Mouse (Mus musculus) gastrocnemius, postnatal 36 days (tissue): Measurements from ENCODE around the gene Rbpms2. TPM values are rescaled to one million over a fixed set of nuclear protein-coding genes. Genes with fewer than 3 reads are reported as not detected.
"Not testable (repeated sequence)": the region's sequence is repeated elsewhere in the genome, so short reads cannot be mapped to it uniquely, and the experiment has no call there.

Experiments
- DNase-seq, 2 experiments: peaks; one replicate each; pipeline ENCODE4 v3.0.0; 2022
- intact Hi-C: fragments of 180-260 bp; cut with DNase I; formaldehyde crosslinking; loops from one replicate; pipeline ENCODE4 v1.15.1; 2025
- total RNA-seq, 2 experiments: library from RNA; stranded (reverse); gene quantifications; 2 replicates each; pipeline ENCODE4 v1.2.3; 2021

The Rbpms2 gene
- total RNA-seq, 2 experiments from 2014 or later, result 1.7 to 1.9 TPM

GRCm38 (mm10) chr9:65651957-65652356, 22.5 kb downstream of the Rbpms2 start:
- intact Hi-C loops, result not testable (repeated sequence)

DNA sequence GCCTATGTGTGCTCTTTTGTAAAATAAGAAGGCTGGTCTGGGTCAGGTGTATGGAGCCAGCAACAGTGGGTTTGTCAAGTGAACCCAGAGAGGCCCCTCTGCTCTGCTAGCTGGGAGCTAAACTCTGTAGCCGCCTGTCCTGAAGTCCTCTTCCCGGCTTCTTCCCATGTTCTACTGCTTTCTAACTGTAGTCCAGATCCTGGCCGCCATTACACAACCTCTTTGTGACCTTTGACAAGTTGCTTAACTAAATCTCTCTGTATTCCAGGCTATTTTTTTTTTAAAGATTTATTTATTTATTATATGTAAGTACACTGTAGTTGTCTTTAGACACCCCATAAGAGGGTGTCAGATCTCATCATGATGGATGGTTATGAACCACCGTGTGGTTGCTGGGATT, 24.3 kb downstream of the Rbpms2 start:
- intact Hi-C loops, result no loop called here
- DNase-seq, result no peak

More at GRCm38 (mm10) chr9:65651957-65652356, 22.5 kb downstream of the Rbpms2 start:
- not testable (repeated sequence) for DNase-seq

GRCm38 (mm10) chr9:65654700-65655237, 25.3 kb downstream of the Rbpms2 start:
- no peak for DNase-seq
- intact Hi-C loops, result no loop called here

- DNase-seq, result no peak
- intact Hi-C loops, result no loop called here
These were observed 26.1 kb downstream of the Rbpms2 start for GRCm38 (mm10) chr9:65655540-65655939.

DNA sequence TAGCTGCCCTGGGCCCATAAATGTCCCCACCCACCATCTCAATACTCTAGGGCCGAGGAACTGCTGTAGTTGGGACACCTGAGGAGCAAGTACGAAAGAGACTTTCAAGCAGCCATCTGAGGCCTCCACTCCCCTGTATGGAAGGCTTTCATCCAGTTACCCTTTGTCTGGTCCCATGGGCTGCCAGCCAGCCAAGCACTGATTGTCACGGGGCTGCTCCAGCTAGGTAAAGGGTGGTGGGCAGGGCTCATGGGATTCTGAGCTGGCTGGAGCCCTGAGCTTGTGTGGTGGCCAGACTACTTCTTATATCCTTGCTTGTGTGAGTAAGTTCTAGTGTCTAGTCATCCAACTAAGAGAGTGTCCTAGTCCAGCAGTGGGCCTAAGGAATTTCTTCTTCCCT, 27.8 kb downstream of the Rbpms2 start:
- no peak for DNase-seq

DNA sequence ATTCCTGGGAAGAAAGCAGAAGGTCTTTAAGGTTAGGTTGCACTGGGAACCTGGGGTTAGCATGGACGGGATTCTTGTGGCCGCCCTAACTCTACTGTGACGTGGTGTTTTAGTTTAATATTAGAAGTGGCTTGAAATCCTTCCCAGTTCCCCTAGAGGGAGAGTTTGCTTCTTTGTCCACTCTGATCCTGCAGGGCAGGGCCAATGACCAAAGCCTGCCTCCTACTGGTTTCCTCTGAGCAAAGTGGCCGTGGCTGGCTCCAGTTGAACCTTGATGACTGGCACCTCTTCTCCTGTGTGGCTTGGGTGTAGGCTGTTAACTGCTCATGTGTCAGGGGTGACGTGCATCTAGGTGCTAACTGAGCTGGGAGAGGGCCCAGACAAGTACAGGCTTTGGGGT, 31.6 kb downstream of the Rbpms2 start:
- no peak for DNase-seq
- intact Hi-C loops, result loop anchor here (2.0 to 5.0 kb wide), 2 partner anchors 54 to 139 kb away; partner anchors contain the start of gene Ankdd1a

More for the DNA sequence above, 27.8 kb downstream of the Rbpms2 start:
- intact Hi-C loops, result no loop called here

DNA sequence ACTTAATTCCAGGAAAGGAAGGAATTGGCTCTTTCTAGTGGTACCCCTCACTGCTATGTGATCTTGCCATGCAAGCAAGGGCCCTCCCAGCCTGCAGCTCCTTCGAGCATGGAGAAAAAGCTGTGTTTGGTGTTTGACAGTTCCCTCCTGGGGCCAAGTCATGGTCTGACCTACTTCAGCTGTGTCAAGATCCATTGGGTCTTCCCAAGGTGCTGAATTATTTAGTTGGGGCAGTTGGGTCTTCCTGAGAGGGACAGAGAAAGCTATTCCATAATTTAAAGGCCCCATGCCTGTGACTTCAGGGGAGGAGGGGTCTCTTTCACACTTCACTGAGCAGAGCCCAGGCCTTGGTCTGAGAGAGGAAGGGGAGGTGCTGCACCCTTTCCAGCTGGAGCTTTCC, 32.0 kb downstream of the Rbpms2 start:
- DNase-seq, result no peak
- intact Hi-C loops, result loop anchor here (2.0 to 5.0 kb wide), 2 partner anchors 55 to 139 kb away; partner anchors contain the start of gene Ankdd1a

DNA sequence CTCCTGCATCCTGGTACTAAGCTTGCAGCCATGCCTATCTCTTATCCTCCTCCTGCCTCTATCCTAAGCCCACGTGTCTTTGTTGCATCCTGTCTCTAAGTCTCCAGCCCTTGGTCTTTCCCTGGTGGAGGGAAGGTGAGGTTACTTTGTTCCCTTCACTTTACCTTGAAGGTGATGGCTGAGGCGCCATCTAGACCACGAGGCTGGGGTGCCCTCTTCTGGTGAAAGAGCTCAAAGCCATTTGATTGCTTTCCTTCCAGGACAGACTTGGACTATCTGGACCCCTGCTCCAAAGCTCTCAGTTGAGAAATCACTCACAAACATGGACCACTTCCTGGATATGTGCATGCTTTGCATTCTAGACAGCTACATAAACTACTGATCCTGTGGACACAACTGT, 34.7 kb downstream of the Rbpms2 start:
- intact Hi-C loops, result loop anchor here (1.0 to 5.0 kb wide), 3 partner anchors 21 to 142 kb away; partner anchors contain the start of gene Ankdd1a
- DNase-seq, result no peak

- intact Hi-C loops, result no loop called here
- DNase-seq, result peak; percentile 55 to 67
These were observed 36.6 kb downstream of the Rbpms2 start for GRCm38 (mm10) chr9:65666042-65666441.

GRCm38 (mm10) chr9:65667701-65668100, 38.3 kb downstream of the Rbpms2 start, which contains the start of gene Oaz2:
Oaz2 (plus strand) TSS chr9:65668001.
- intact Hi-C loops, result no loop called here
- DNase-seq, result no peak

GRCm38 (mm10) chr9:65671431-65671931, 42.0 kb downstream of the Rbpms2 start:
- peak; percentile 38 to 44 for DNase-seq
- intact Hi-C loops, result no loop called here

DNA sequence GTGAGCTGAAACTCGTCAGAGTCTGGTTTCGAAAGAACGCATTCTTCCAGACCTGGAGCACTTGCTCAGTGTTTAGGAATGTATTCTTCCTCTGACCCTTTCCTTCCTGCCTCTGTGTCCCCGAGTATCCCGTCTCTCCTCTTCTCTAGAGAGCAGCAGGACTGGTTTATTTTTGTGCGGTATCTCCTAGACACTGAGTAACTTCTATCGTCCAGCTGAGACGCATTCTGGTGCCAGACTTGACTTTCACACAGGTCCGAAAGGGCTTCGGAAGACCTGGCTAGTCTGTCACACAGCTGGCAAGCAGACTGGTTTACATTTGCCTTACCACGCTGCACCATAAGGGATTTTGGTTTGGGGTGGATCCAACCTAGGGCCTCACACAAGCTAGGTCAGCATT, 43.5 kb downstream of the Rbpms2 start:
- intact Hi-C loops, result no loop called here

DNA sequence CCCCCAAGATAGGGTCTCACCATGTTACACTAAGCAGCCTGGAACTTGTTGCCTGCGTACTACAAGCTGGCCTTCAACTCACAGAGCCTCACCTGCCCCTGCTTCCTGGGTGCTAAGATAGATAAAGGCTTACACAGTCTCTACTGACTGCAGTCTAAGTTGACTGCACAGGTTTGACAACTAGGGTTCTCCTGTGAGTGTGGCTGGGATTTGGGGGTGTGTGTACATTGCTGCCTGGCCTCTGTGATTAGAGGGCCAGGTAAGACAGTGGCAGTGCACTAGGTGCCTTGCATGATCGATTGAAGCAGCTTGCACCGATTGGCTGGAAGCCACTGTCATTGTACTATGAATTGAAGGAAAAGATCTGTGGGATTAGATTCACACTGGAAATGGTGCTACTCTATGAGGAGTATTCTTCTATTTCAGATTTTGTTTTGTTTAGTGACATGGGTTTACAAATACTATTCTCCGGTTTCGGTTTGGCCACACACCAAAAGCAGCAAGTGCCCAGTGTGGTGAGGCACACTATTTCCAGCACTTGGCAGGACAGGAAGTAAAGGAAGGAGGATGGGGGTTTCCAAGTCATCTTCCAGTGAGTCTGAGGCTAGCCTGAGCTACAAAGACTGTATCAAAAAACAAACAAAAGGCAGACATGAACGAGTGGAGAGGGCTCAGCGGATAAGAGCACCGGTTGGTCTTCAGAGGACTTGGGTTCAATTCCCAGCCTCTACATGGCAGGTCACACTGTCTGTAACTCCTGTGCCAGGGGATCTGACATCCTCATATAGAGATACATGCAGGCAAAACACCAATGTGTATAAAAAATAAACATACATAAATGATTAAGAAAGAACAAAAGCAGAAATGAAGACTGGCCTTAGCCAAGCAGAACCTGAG, 46.3 kb downstream of the Rbpms2 start:
- intact Hi-C loops, result loop anchor here (5.0 kb wide), 1 partner anchor 152 kb away; the partner anchor contains the start of gene Zfp609
- no peak for DNase-seq

More for the DNA sequence above, 43.5 kb downstream of the Rbpms2 start:
- DNase-seq, result no peak

- intact Hi-C loops, result loop anchor here (5.0 kb wide), 1 partner anchor 151 kb away; the partner anchor contains the start of gene Zfp609
- peak; percentile 94 to 97 for DNase-seq
These were observed 47.1 kb downstream of the Rbpms2 start for GRCm38 (mm10) chr9:65676358-65677118.

- intact Hi-C loops, result loop anchor here (5.0 kb wide), 1 partner anchor 150 kb away; the partner anchor contains the start of gene Zfp609
- no peak for DNase-seq
These were observed 47.6 kb downstream of the Rbpms2 start for GRCm38 (mm10) chr9:65677119-65677462.

- peak; percentile 54 to 63 for DNase-seq
- intact Hi-C loops, result loop anchor here (5.0 kb wide), 1 partner anchor 148 kb away; the partner anchor contains the start of gene Zfp609
These were observed 49.8 kb downstream of the Rbpms2 start for GRCm38 (mm10) chr9:65679181-65679761.

DNA sequence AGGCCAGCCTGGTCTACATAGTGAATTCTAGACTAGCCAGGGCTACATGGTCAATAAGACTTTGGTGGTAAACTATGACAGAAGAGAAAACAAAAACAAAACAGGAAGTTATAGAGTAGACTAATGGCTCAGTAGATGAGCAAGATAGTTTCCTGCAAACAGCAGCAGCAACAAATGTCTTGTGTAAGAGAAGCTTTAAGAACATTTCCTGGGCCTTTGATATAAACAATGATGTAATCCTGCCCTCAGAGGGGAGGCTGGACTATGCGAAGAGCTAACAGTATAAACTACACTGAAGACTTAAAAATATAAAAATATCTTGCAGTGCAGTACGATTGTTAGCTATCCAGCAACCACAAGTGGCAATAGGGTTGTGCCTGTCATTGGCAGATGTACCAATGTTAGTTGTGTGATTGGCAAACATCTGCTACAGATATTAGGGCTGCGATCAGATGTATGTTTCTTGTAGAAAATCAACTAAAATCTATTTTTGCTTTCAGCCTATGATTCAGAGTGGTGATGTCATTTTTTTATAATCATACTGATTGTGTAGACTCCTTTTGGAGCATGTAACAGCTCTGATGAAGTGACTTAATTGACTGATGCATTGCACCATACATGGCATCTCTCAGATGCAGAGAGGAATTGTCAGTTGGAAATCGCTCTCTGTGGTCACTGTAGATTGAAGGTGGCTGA, 51.6 kb downstream of the Rbpms2 start:
- intact Hi-C loops, result no loop called here
- no peak for DNase-seq

GRCm38 (mm10) chr9:65681634-65681940, 52.1 kb downstream of the Rbpms2 start:
- intact Hi-C loops, result no loop called here
- DNase-seq, result no peak

DNA sequence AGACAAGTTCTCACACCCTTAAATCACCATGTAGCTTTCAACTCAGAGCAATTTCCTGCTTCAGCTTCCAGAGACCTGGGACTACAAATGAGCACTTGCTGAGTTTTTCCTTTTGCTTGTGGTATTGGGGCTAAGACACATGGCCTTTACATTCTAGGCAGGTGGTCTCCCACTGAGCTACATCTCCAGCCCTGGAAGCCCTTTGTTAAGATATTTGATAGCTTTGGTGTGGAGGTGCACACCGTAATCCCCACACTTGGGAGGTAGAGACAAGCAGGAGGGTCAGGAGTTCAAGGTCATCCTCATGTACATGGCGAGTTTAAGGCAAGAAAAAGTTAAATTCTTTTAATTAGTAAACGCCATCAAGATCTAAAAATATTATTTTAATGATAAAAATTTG, 52.7 kb downstream of the Rbpms2 start:
- DNase-seq, result no peak
- intact Hi-C loops, result no loop called here

GRCm38 (mm10) chr9:65682994-65683393, 53.5 kb downstream of the Rbpms2 start:
- DNase-seq, result no peak
- intact Hi-C loops, result no loop called here
